Mouse (Mus musculus): ENCODE results near the gene Coro2b. TPM values are rescaled to one million over a fixed set of nuclear protein-coding genes. Genes with fewer than 3 reads are reported as not detected.

The Coro2b gene
- polyA plus RNA-seq (2014; fragmentation: Nextera tagmentation; extraction: Ambion mirVana), result 4.7 and 6.9 TPM in 2 replicates

DNA sequence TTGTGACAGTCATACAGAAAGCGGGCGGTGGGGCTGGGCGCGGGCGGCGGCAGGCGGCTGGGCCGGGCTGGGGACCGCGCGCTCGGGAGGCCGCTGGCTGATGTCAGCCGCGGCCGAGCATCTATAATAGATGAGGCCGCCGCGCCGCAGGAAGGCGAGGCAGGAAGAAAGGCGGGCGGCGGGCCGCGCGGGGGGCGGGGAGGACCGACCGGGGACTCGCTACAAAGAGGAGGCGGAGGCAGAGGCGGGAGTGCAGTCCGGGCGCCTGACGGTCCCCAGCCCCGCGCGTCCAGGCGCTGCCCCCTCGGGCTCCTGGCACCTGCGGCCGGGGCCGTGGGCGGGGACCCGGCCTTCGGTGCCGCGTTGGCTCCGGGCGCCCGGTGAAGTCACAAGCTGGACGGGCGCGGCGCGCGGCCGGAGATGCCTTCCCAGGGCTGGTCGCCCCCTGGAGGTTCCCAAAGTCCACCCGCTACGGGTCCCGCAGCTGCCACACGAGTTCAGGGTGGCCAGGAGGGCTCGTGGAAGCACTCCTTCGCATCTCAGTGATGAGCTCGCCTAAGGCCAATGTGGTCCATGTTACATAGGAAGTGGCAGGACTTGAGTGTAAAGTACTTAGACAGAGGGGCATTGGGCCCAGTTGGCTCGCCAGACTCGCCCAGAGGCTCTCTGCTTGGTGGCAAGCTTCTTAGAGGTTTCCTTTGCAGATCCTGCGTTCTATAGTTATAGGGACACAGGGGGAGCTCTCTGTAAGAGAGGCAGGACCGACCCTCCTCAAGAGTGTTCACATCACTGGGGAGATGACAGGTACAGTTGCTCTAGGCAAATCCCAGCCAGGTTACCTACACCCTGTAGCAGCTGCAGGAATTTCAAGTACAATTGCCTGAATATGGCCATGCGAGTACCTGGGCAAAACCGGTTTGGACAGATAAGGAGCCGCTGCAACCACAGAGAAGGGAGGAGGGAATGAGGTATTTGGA, at the start of gene Coro2b:
Gene Coro2b, minus strand, starts transcription at position 390 of the 977 bp plus-strand sequence.
- H3K27ac ChIP-seq (replicated peaks in 1 of 2; ENCODE audit: control insufficient read depth in 1 of 2, insufficient read depth in 1 of 2, low read depth in 2 of 2, low read length in 2 of 2), result 0 out of 4 replicates have a peak within 1 kb of the TSS, but pooled peaks of 1 of the 2 experiments have one; percentile 38

DNA sequence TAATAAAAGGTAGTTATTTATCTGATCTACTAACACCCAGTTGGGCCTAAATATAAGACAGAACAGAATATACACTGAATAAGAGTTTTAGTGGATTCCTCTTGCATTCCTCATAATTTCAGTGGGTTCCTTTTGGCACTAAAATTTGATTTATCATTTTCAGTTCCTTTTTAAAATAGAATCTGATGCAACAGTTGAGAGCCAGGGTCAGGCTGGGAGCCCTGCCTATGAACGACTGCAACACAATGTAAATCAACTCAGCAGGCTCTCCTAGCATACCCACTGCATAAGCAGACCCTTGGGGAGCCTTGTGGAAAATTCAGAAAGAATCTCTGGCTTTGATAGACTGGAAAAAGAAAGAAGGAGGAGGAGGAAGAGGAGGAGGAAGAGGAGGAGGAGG, 40.7 kb upstream of the Coro2b start:
- no peaks in the 10 kb centered on the region for H3K36me3 ChIP-seq (ENCODE audit: control insufficient read depth, insufficient read depth, low read length)
- no peak overlapping the region for H3K9ac ChIP-seq (ENCODE audit: low read length)
- H3K4me1 ChIP-seq (ENCODE audit: control insufficient read depth in 2 of 2, insufficient read depth in 2 of 2, low read length in 2 of 2), result no peaks in the 10 kb centered on the region
- H3K9me3 ChIP-seq (ENCODE audit: control insufficient read depth, low read length), result no peaks in the 10 kb centered on the region
- WGBS, result 41% methylated on average over 1 of the region's 1 CpGs
- no peak overlapping the region for H3K27ac ChIP-seq (replicated peaks in 1 of 2; ENCODE audit: control insufficient read depth in 1 of 2, insufficient read depth in 1 of 2, low read depth in 2 of 2, low read length in 2 of 2)
- no peak for ATAC-seq (ENCODE audit: insufficient number of reproducible peaks, insufficient read depth, low FRiP score, low read depth)
- no peak overlapping the region for H3K4me3 ChIP-seq (ENCODE audit: control insufficient read depth in 1 of 2, insufficient read depth in 1 of 2, low read depth in 1 of 2, low read length in 2 of 2)
- H3K27me3 ChIP-seq (ENCODE audit: control insufficient read depth, insufficient read depth, low read length), result no peaks in the 10 kb centered on the region
- H3K4me2 ChIP-seq (ENCODE audit: low read length), result no peak overlapping the region

More for the DNA sequence above, at the start of gene Coro2b:
- H3K4me2 ChIP-seq (ENCODE audit: low read length), result peak within 1 kb of the TSS; percentile 94
- peak within 1 kb of the TSS; percentile 73 for H3K9ac ChIP-seq (ENCODE audit: low read length)
- no peaks in the 10 kb centered on the region for H3K9me3 ChIP-seq (ENCODE audit: control insufficient read depth, low read length)
- peak within 1 kb of the TSS; percentile 53 to 60 for H3K4me3 ChIP-seq (ENCODE audit: control insufficient read depth in 1 of 2, insufficient read depth in 1 of 2, low read depth in 1 of 2, low read length in 2 of 2)
- peaks cover 3 to 4% of the 10 kb centered on the region in 2 experiments; a peak in 2 of 4 replicates for H3K4me1 ChIP-seq (ENCODE audit: control insufficient read depth in 2 of 2, insufficient read depth in 2 of 2, low read length in 2 of 2)
- peaks cover 7% of the 10 kb centered on the region for H3K27me3 ChIP-seq (ENCODE audit: control insufficient read depth, insufficient read depth, low read length)
- no peaks in the 10 kb centered on the region for H3K36me3 ChIP-seq (ENCODE audit: control insufficient read depth, insufficient read depth, low read length)
- WGBS, result 3% methylated on average over 54 of the region's 74 CpGs
- ATAC-seq (ENCODE audit: insufficient number of reproducible peaks, insufficient read depth, low FRiP score, low read depth), result 0 out of 2 replicates have a peak, but pooled peaks have one; percentile 40

DNA sequence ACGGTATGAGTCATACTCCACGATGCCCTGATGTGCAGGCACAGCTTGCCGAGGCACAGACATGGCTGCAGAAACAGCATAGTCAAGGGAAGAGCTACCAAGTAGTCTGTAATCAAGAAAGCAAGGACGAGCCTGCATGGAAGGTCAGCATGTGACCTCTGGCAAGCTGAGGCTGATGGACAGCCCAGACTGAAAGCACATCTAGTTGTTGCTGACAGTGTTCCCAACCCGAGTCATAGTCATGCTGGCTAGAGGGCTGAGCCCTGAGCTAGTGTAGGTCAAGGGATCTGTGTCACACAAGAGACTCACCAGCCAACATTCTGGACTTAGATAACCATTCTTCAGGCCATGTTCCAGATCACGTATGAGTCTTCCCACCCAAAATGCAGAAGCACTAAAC, 32.3 kb upstream of the Coro2b start:
- Histone ChIP-seq H3K9ac (ENCODE audit: low read length) (no peak overlapping the region), H3K4me3 (ENCODE audit: control insufficient read depth in 1 of 2, insufficient read depth in 1 of 2, low read depth in 1 of 2, low read length in 2 of 2) (no peak overlapping the region), H3K9me3 (ENCODE audit: control insufficient read depth, low read length) (0 out of 2 replicates have a peak, but pooled peaks cover 7% of the 10 kb centered on the region), H3K4me1 (ENCODE audit: control insufficient read depth in 2 of 2, insufficient read depth in 2 of 2, low read length in 2 of 2) (no peaks in the 10 kb centered on the region), H3K4me2 (ENCODE audit: low read length) (no peak overlapping the region), H3K36me3 (ENCODE audit: control insufficient read depth, insufficient read depth, low read length) (no peaks in the 10 kb centered on the region), H3K27ac (replicated peaks in 1 of 2; ENCODE audit: control insufficient read depth in 1 of 2, insufficient read depth in 1 of 2, low read depth in 2 of 2, low read length in 2 of 2) (no peak overlapping the region), H3K27me3 (ENCODE audit: control insufficient read depth, insufficient read depth, low read length) (no peaks in the 10 kb centered on the region)
- no peak for ATAC-seq (ENCODE audit: insufficient number of reproducible peaks, insufficient read depth, low FRiP score, low read depth)
- 76% methylated on average over 6 of the region's 6 CpGs for WGBS

DNA sequence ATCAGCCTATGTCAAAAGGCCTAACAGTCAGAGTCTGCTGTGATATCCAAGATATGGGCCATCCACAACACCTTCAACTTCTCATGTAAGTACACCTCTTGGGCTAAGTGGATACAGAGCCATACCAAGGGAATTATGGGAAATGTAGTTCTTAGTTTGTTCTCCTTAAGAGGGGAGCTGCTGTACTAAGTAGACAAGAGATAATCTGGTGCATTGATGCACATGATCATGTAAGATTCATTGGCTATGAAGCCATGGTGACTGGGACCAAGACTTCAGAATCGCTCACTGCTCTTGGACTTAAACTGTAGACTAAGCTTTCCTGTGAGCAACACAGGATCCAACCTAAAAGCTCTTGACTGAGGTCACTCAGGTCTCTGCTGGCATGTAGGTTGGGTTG, 31.0 kb upstream of the Coro2b start:
- H3K9me3 ChIP-seq (ENCODE audit: control insufficient read depth, low read length), result 0 out of 2 replicates have a peak, but pooled peaks cover 7% of the 10 kb centered on the region
- no peaks in the 10 kb centered on the region for H3K36me3 ChIP-seq (ENCODE audit: control insufficient read depth, insufficient read depth, low read length)
- 96% methylated on average over 1 of the region's 1 CpGs for WGBS
- no peak overlapping the region for H3K27ac ChIP-seq (replicated peaks in 1 of 2; ENCODE audit: control insufficient read depth in 1 of 2, insufficient read depth in 1 of 2, low read depth in 2 of 2, low read length in 2 of 2)
- H3K4me2 ChIP-seq (ENCODE audit: low read length), result no peak overlapping the region
- no peak for ATAC-seq (ENCODE audit: insufficient number of reproducible peaks, insufficient read depth, low FRiP score, low read depth)
- no peaks in the 10 kb centered on the region for H3K4me1 ChIP-seq (ENCODE audit: control insufficient read depth in 2 of 2, insufficient read depth in 2 of 2, low read length in 2 of 2)
- no peak overlapping the region for H3K4me3 ChIP-seq (ENCODE audit: control insufficient read depth in 1 of 2, insufficient read depth in 1 of 2, low read depth in 1 of 2, low read length in 2 of 2)
- H3K9ac ChIP-seq (ENCODE audit: low read length), result no peak overlapping the region
- no peaks in the 10 kb centered on the region for H3K27me3 ChIP-seq (ENCODE audit: control insufficient read depth, insufficient read depth, low read length)

DNA sequence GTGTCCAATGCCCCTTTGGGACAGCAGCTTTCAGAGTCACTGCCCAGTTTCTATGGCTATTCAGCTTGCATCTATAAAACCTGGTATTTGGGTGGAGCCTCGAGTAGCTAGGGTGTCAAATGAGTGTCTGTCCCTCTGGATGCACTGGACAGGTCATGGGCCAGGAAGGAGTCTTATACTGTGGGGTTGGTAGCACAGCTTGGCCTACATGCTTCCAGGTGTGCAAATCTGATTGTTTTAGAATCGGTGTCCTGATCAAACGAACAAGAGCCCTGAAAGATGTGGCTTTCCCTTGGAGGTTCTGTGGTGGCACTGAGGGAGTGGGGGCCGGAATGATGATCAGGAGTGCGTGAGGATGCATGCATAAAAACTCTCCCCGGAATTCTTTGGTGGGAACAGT, 25.4 kb upstream of the Coro2b start:
- H3K9ac ChIP-seq (ENCODE audit: low read length), result no peak overlapping the region
- WGBS, result 88% methylated on average over 6 of the region's 6 CpGs
- H3K27me3 ChIP-seq (ENCODE audit: control insufficient read depth, insufficient read depth, low read length), result no peaks in the 10 kb centered on the region
- H3K4me1 ChIP-seq (ENCODE audit: control insufficient read depth in 2 of 2, insufficient read depth in 2 of 2, low read length in 2 of 2), result peaks cover 5 to 8% of the 10 kb centered on the region in 2 experiments; a peak in 3 of 4 replicates
- no peak overlapping the region for H3K4me2 ChIP-seq (ENCODE audit: low read length)
- no peak for ATAC-seq (ENCODE audit: insufficient number of reproducible peaks, insufficient read depth, low FRiP score, low read depth)
- H3K36me3 ChIP-seq (ENCODE audit: control insufficient read depth, insufficient read depth, low read length), result no peaks in the 10 kb centered on the region
- H3K27ac ChIP-seq (replicated peaks in 1 of 2; ENCODE audit: control insufficient read depth in 1 of 2, insufficient read depth in 1 of 2, low read depth in 2 of 2, low read length in 2 of 2), result no peak overlapping the region
- H3K4me3 ChIP-seq (ENCODE audit: control insufficient read depth in 1 of 2, insufficient read depth in 1 of 2, low read depth in 1 of 2, low read length in 2 of 2), result no peak overlapping the region
- 0 out of 2 replicates have a peak, but pooled peaks cover 7% of the 10 kb centered on the region for H3K9me3 ChIP-seq (ENCODE audit: control insufficient read depth, low read length)

DNA sequence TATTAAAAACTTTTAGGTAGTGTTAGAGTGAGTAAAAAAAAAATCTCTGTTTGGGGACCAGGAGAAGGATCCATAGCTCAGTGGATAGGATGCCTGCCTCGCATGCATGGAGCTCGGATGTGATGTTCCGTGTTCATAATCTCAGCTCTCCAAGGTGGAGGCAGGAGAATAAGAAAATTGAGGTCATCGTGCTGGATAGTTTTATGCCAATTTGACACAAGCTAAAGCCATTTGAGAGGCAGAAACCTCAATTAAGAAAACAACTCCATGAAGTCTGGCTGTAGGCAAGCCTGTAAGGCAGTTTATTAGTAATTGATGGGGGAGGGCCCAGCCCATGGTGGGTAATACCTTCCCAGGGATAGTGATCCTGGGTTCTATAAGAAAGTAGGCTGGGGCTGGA, 23.6 kb upstream of the Coro2b start:
- Histone ChIP-seq H3K9ac (ENCODE audit: low read length) (no peak overlapping the region), H3K4me1 (ENCODE audit: control insufficient read depth in 2 of 2, insufficient read depth in 2 of 2, low read length in 2 of 2) (peaks cover 8 to 13% of the 10 kb centered on the region in 2 experiments), H3K36me3 (ENCODE audit: control insufficient read depth, insufficient read depth, low read length) (no peaks in the 10 kb centered on the region), H3K27me3 (ENCODE audit: control insufficient read depth, insufficient read depth, low read length) (no peaks in the 10 kb centered on the region), H3K27ac (replicated peaks in 1 of 2; ENCODE audit: control insufficient read depth in 1 of 2, insufficient read depth in 1 of 2, low read depth in 2 of 2, low read length in 2 of 2) (no peak overlapping the region), H3K4me3 (ENCODE audit: control insufficient read depth in 1 of 2, insufficient read depth in 1 of 2, low read depth in 1 of 2, low read length in 2 of 2) (no peak overlapping the region), H3K4me2 (ENCODE audit: low read length) (no peak overlapping the region), H3K9me3 (ENCODE audit: control insufficient read depth, low read length) (0 out of 2 replicates have a peak, but pooled peaks cover 7% of the 10 kb centered on the region)
- 81% methylated on average over 4 of the region's 4 CpGs for whole genome bisulfite sequencing
- ATAC-seq (ENCODE audit: insufficient number of reproducible peaks, insufficient read depth, low FRiP score, low read depth), result no peak

DNA sequence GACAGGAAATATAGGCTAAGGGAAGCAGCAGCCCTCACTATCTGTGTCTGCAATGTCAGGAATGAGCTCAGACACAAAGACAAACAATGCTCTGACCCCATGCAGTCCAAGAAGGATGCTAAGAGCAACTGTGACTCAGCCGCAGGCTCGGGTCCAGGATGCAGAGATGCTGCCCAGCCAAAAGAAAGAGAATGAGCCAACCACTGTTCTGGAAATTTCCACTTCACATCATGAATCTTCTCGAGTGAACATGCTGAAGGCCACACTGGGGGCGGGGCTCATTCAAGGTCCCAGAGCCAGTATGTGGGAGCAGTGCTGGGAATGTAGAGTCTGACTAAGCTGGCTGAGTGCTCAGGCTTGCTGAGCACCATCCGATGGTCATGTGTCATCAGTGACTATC, 23.2 kb upstream of the Coro2b start:
- WGBS, result 44% methylated on average over 5 of the region's 5 CpGs
- H3K27me3 ChIP-seq (ENCODE audit: control insufficient read depth, insufficient read depth, low read length), result no peaks in the 10 kb centered on the region
- no peaks in the 10 kb centered on the region for H3K36me3 ChIP-seq (ENCODE audit: control insufficient read depth, insufficient read depth, low read length)
- 0 out of 2 replicates have a peak, but pooled peaks cover 3% of the 10 kb centered on the region for H3K9me3 ChIP-seq (ENCODE audit: control insufficient read depth, low read length)
- H3K4me1 ChIP-seq (ENCODE audit: control insufficient read depth in 2 of 2, insufficient read depth in 2 of 2, low read length in 2 of 2), result peaks cover 8 to 13% of the 10 kb centered on the region in 2 experiments
- ATAC-seq (ENCODE audit: insufficient number of reproducible peaks, insufficient read depth, low FRiP score, low read depth), result peak; percentile 62; the same call in 1 of the 2 replicates
- no peak overlapping the region for H3K9ac ChIP-seq (ENCODE audit: low read length)
- H3K27ac ChIP-seq (replicated peaks in 1 of 2; ENCODE audit: control insufficient read depth in 1 of 2, insufficient read depth in 1 of 2, low read depth in 2 of 2, low read length in 2 of 2), result peak overlapping the region in 1 of 2 experiments; percentile 50; a peak in 1 of 4 replicates
- no peak overlapping the region for H3K4me2 ChIP-seq (ENCODE audit: low read length)
- no peak overlapping the region for H3K4me3 ChIP-seq (ENCODE audit: control insufficient read depth in 1 of 2, insufficient read depth in 1 of 2, low read depth in 1 of 2, low read length in 2 of 2)

Data from heart, embryonic 14.5 days (tissue).